ENCODE assay signal across 8 mouse cellular contexts in the genomic region with DNA sequence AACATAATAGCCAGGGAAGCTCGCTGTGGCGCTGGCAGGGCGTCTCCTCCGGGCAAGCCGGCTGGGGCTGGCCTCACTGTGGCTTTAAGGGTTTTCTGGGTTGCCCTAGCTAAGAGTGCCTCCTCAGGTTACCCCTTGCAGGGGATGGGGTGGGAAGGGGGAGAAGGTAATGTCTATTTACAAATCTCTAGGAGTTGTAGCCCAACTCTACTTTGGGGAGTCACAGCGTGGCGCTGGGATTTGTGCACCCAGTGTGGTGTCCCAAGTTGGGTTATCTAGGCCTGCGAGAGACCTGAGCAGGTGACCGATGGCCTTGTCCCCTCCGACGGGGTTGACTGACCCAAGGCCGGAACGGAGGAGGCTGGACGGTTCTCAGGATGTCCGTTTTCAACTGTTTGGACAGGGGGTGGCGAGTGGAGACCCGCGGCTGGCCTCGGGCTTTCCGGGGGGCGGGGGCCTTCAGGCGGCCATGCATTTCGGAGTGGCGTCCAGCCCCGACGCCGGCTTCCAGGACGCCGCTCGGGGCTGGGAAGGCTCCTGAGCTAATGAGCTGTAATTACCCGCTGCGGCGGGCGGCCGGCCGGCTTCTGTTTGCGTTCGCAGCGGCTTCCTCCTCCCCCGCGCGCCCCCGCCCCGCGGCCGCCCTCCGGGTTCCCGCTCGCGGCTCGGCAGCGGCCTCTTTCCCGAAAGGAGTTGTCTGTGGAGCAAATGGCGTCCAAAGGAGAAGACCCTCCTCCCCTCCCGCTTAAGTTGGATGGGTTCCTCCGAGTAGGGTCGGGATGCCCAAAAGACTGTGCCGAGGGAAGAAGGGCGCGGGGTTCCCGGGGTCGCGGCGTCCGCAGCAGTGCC. TPM values are rescaled to one million over a fixed set of nuclear protein-coding genes. Genes with fewer than 3 reads are reported as not detected.
DNase-seq lines count a peak whose midpoint lies in the region; ATAC-seq and TF ChIP-seq lines count a peak whose summit lies in the region.

No protein-coding gene starts in this region.

- H3K4me3 ChIP-seq in embryonic fibroblast, embryonic 13.5 days (ENCODE audit: insufficient read depth, low read length), result peak overlapping the region; percentile 58
- H3K4me3 ChIP-seq in intestine, embryonic 14.5 days (ENCODE audit: low read depth, low read length), result peak overlapping the region; percentile 24
- peak overlapping the region; percentile 23 for H3K4me3 ChIP-seq in midbrain, embryonic 14.5 days (replicated peaks; ENCODE audit: low read depth, low read length)

- DNase-seq in urinary bladder, postnatal 14 days (ENCODE audit: low spot score), result peak; percentile 43
- no peak for DNase-seq in urinary bladder, postnatal 4 days (ENCODE audit: low spot score in 2 of 2)
- peak; percentile 80 for DNase-seq in intestine, embryonic 14.5 days (ENCODE audit: low spot score)
- peak; percentile 63 for DNase-seq in midbrain, embryonic 14.5 days
- no peak for DNase-seq in frontal cortex, postnatal 14 days (ENCODE audit: low spot score in 2 of 2)
- DNase-seq in left cerebral cortex, postnatal 36 days (ENCODE audit: low spot score in 2 of 2), result no peak

- H3K4me1 ChIP-seq in embryonic fibroblast, embryonic 13.5 days (ENCODE audit: control insufficient read depth, insufficient read depth, low read length), result no peaks in the 10 kb centered on the region
- H3K4me1 ChIP-seq in intestine, embryonic 14.5 days (replicated peaks; ENCODE audit: control insufficient read depth, insufficient read depth, low read length), result peaks cover 7% of the 10 kb centered on the region
- peaks cover 9% of the 10 kb centered on the region for H3K4me1 ChIP-seq in midbrain, embryonic 14.5 days (ENCODE audit: control insufficient read depth, insufficient read depth, low read length)

- TF ChIP-seq POLR2A in embryonic fibroblast, embryonic 13.5 days (IDR thresholded peaks at IDR 0.05; ENCODE audit: low read depth, low read length), result no peak

- no peaks in the 10 kb centered on the region for H3K9me3 ChIP-seq in intestine, embryonic 14.5 days (ENCODE audit: control insufficient read depth, low read length)
- no peaks in the 10 kb centered on the region for H3K9me3 ChIP-seq in midbrain, embryonic 14.5 days (ENCODE audit: control insufficient read depth, low read length)

- H3K36me3 ChIP-seq in intestine, embryonic 14.5 days (ENCODE audit: control insufficient read depth, insufficient read depth, low read length), result no peaks in the 10 kb centered on the region
- H3K36me3 ChIP-seq in midbrain, embryonic 14.5 days (ENCODE audit: control insufficient read depth, insufficient read depth, low read length), result no peaks in the 10 kb centered on the region

- H3K27me3 ChIP-seq in intestine, embryonic 14.5 days (replicated peaks; ENCODE audit: control insufficient read depth, insufficient read depth, low read length), result peaks cover 97% of the 10 kb centered on the region
- peaks cover 87% of the 10 kb centered on the region for H3K27me3 ChIP-seq in midbrain, embryonic 14.5 days (ENCODE audit: control insufficient read depth, insufficient read depth, low read length)

- intact Hi-C loops in left cerebral cortex, postnatal 36 days (cut with DNase I), result no loop called here

- WGBS in intestine, embryonic 14.5 days, result 2% methylated on average over 65 of the region's 65 CpGs
- 1% methylated on average over 63 of the region's 65 CpGs for WGBS in midbrain, embryonic 14.5 days

- H3K9ac ChIP-seq in intestine, embryonic 14.5 days (ENCODE audit: low read length), result peak overlapping the region; percentile 37
- H3K9ac ChIP-seq in midbrain, embryonic 14.5 days (replicated peaks; ENCODE audit: low read length), result peak overlapping the region; percentile 29; the same call in 1 of the 2 replicates

- ATAC-seq in intestine, embryonic 14.5 days (replicated peaks; ENCODE audit: low FRiP score, low TSS enrichment, low read depth), result no peak
- no peak for ATAC-seq in midbrain, embryonic 14.5 days (ENCODE audit: low FRiP score, low TSS enrichment)
- no peak for ATAC-seq in activated CD4-positive, CD25-positive, alpha-beta regulatory T cell, adult 4 months

- TF ChIP-seq CTCF in embryonic fibroblast, embryonic 13.5 days (IDR thresholded peaks at IDR 0.05; ENCODE audit: borderline replicate concordance, insufficient read depth, low read length), result no peak

- H3K27ac ChIP-seq in embryonic fibroblast, embryonic 13.5 days (ENCODE audit: insufficient read depth, low read length), result peak overlapping the region; percentile 63
- H3K27ac ChIP-seq in intestine, embryonic 14.5 days (ENCODE audit: low read depth), result no peak overlapping the region
- H3K27ac ChIP-seq in midbrain, embryonic 14.5 days (replicated peaks; ENCODE audit: low read depth, low read length), result no peak overlapping the region

- H3K4me2 ChIP-seq in intestine, embryonic 14.5 days (ENCODE audit: low read length), result peak overlapping the region; percentile 44
- peak overlapping the region; percentile 39 for H3K4me2 ChIP-seq in midbrain, embryonic 14.5 days (ENCODE audit: low read length)

RNA-seq across cellular contexts. Expression of a gene that starts 4.5 kb away (rescaled TPM):
- polyA plus RNA-seq in embryonic fibroblast, embryonic 13.5 days (2011; ENCODE audit: insufficient read length, low read depth, missing spikeins), result 14.4 and 19.7 TPM in 2 replicates
- 0.17 and 0.18 TPM in 2 replicates for polyA plus RNA-seq in intestine, embryonic 14.5 days (2014; fragmentation: Nextera tagmentation; extraction: Ambion mirVana)
- 0.72 and 1.7 TPM in 2 replicates for polyA plus RNA-seq in midbrain, embryonic 14.5 days (2014; fragmentation: Nextera tagmentation; extraction: Ambion mirVana)
- not detected for polyA plus RNA-seq in activated CD4-positive, CD25-positive, alpha-beta regulatory T cell, adult 4 months (2017; shearing (Covaris generic))
- total RNA-seq in left cerebral cortex, postnatal 36 days (2021), result 1 to 10 TPM; 4.3 to 6.6 TPM

Comparison
In these comparisons a context has a peak if more than half of its experiments do, and no peak if none do; other contexts are left out.
1. DNase-seq: peak in urinary bladder, postnatal 14 days (single experiment), intestine, embryonic 14.5 days (single experiment) and midbrain, embryonic 14.5 days (single experiment); none in urinary bladder, postnatal 4 days (0 of 2), frontal cortex, postnatal 14 days (0 of 2) and left cerebral cortex, postnatal 36 days (0 of 2).
2. Peak in every context shown above with its lines, with median percentiles within 50 percentile points of each other: H3K4me3 ChIP-seq.